Mouse (Mus musculus) left cerebral cortex, postnatal 10 days (tissue): Measurements from ENCODE around the gene Disp3. TPM values are rescaled to one million over a fixed set of nuclear protein-coding genes. Genes with fewer than 3 reads are reported as not detected.

Experiments
- total RNA-seq, 2 experiments: library from RNA; stranded (reverse); gene quantifications; 2 replicates each; pipeline ENCODE4 v1.2.3; 2021

Disp3 gene
- total RNA-seq, 2 experiments from 2014 or later: 19.2 to 20.4 TPM

Other genes with a start within 250 kb of the Disp3 start
- gene Clcn6, start 249.1 kb downstream of the Disp3 start, total RNA-seq: 10 to 100 TPM; 66.8 to 69.0 TPM
- 10 to 100 TPM; 21.7 to 22.6 TPM for gene Mthfr, start 248.9 kb downstream of the Disp3 start, total RNA-seq
- gene Agtrap, start 199.9 kb downstream of the Disp3 start, total RNA-seq: 1 to 10 TPM; 3.6 to 4.3 TPM
- gene Mad2l2, start 157.6 kb downstream of the Disp3 start, total RNA-seq: 10 to 100 TPM; 14.6 to 15.7 TPM
- gene Draxin, start 157.3 kb downstream of the Disp3 start, total RNA-seq: 1 to 10 TPM; 2.7 to 3.1 TPM
- gene Fbxo6, start 135.8 kb downstream of the Disp3 start, total RNA-seq: 10 to 100 TPM; 23.5 to 28.1 TPM
- gene Fbxo44, start 127.5 kb downstream of the Disp3 start, total RNA-seq: 10 to 100 TPM; 87.6 to 89.9 TPM
- 10 to 100 TPM; 26.8 to 33.0 TPM for gene Fbxo2, start 127.3 kb downstream of the Disp3 start, total RNA-seq
- 1 to 10 TPM; 8.5 to 8.9 TPM for gene Ubiad1, start 156.8 kb upstream of the Disp3 start, total RNA-seq
- gene Mtor, start 160.6 kb upstream of the Disp3 start, total RNA-seq: 10 to 100 TPM; 86.6 to 93.8 TPM
- gene Angptl7, start 212.5 kb upstream of the Disp3 start, total RNA-seq: under 1 TPM; 0.36 to 0.53 TPM